Mouse (Mus musculus): ENCODE measurements around the gene Sgo2a.
"Not testable (repeated sequence)": the region's sequence is repeated elsewhere in the genome, so short reads cannot be mapped to it uniquely, and the experiment has no call there.

Sgo2a gene

GRCm38 (mm10) chr1:58031160-58031769, 35.5 kb downstream of the Sgo2a start:
- DNase-seq = peak; percentile 52

GRCm38 (mm10) chr1:58037306-58037705, 41.5 kb downstream of the Sgo2a start:
- DNase-seq = not testable (repeated sequence)

- no peak for DNase-seq
These were observed 49.3 kb downstream of the Sgo2a start for GRCm38 (mm10) chr1:58045076-58045475.

GRCm38 (mm10) chr1:58045546-58045945, 49.8 kb downstream of the Sgo2a start:
- peak; percentile 94 for DNase-seq

GRCm38 (mm10) chr1:58046721-58047290, 51.0 kb downstream of the Sgo2a start:
- DNase-seq = no peak

GRCm38 (mm10) chr1:58049126-58049525, 53.4 kb downstream of the Sgo2a start:
- DNase-seq = no peak

- peak; percentile 42 for DNase-seq
These were observed 59.8 kb downstream of the Sgo2a start for GRCm38 (mm10) chr1:58055598-58055997.

GRCm38 (mm10) chr1:58056074-58056807, 60.5 kb downstream of the Sgo2a start:
- DNase-seq = no peak

- no peak for DNase-seq
These were observed 61.2 kb downstream of the Sgo2a start for GRCm38 (mm10) chr1:58056939-58057338.

GRCm38 (mm10) chr1:58058846-58059245, 63.1 kb downstream of the Sgo2a start:
- no peak for DNase-seq

- no peak for DNase-seq
These were observed 66.4 kb downstream of the Sgo2a start for GRCm38 (mm10) chr1:58062131-58062530.

GRCm38 (mm10) chr1:58065151-58065550, 69.4 kb downstream of the Sgo2a start:
- DNase-seq = no peak

- DNase-seq = no peak
These were observed 69.8 kb downstream of the Sgo2a start for GRCm38 (mm10) chr1:58065606-58066005.

GRCm38 (mm10) chr1:58069181-58069580, 73.4 kb downstream of the Sgo2a start:
- DNase-seq = no peak

- DNase-seq = no peak
These were observed 74.3 kb downstream of the Sgo2a start for GRCm38 (mm10) chr1:58070091-58070490.

GRCm38 (mm10) chr1:58071006-58071405, 75.2 kb downstream of the Sgo2a start:
- no peak for DNase-seq

GRCm38 (mm10) chr1:58071509-58071908, 75.7 kb downstream of the Sgo2a start:
- no peak for DNase-seq

- DNase-seq = no peak
These were observed 76.6 kb downstream of the Sgo2a start for GRCm38 (mm10) chr1:58072416-58072815.

- no peak for DNase-seq
These were observed 77.4 kb downstream of the Sgo2a start for GRCm38 (mm10) chr1:58072991-58073730.

- DNase-seq = no peak
These were observed 78.5 kb downstream of the Sgo2a start for GRCm38 (mm10) chr1:58074266-58074665.

All from cerebellum, adult 9-10 months (tissue).